Mouse (Mus musculus) retina, postnatal 1 day (tissue): ENCODE measurements around the gene Dnm2.

ENCODE experiments used
- DNase-seq: peaks from one replicate; pipeline ENCODE4 v3.0.0-alpha.2; 2012

The Dnm2 gene

GRCm38 (mm10) chr9:21432066-21432465 is 7.4 kb downstream of the Dnm2 start:
- no peak for DNase-seq

GRCm38 (mm10) chr9:21433766-21434165 is 9.1 kb downstream of the Dnm2 start:
- no peak for DNase-seq

GRCm38 (mm10) chr9:21434410-21434809 is 9.7 kb downstream of the Dnm2 start:
- DNase-seq: no peak

- DNase-seq: no peak
These were observed 11.3 kb downstream of the Dnm2 start for GRCm38 (mm10) chr9:21435777-21436635.

GRCm38 (mm10) chr9:21437577-21437976 is 12.9 kb downstream of the Dnm2 start:
- no peak for DNase-seq

GRCm38 (mm10) chr9:21438219-21438618 is 13.5 kb downstream of the Dnm2 start:
- DNase-seq: no peak

- no peak for DNase-seq
These were observed 14.7 kb downstream of the Dnm2 start for GRCm38 (mm10) chr9:21439456-21439855.

GRCm38 (mm10) chr9:21439914-21440313 is 15.2 kb downstream of the Dnm2 start:
- no peak for DNase-seq

GRCm38 (mm10) chr9:21440387-21440786 is 15.7 kb downstream of the Dnm2 start:
- DNase-seq: no peak

GRCm38 (mm10) chr9:21443853-21444252 is 19.1 kb downstream of the Dnm2 start:
- no peak for DNase-seq

- no peak for DNase-seq
These were observed 19.9 kb downstream of the Dnm2 start for GRCm38 (mm10) chr9:21444574-21444973.

- no peak for DNase-seq
These were observed 20.5 kb downstream of the Dnm2 start for GRCm38 (mm10) chr9:21445081-21445744.

GRCm38 (mm10) chr9:21447778-21448177 is 23.1 kb downstream of the Dnm2 start:
- DNase-seq: no peak

GRCm38 (mm10) chr9:21449710-21450109 is 25.0 kb downstream of the Dnm2 start:
- no peak for DNase-seq

GRCm38 (mm10) chr9:21450270-21450669 is 25.6 kb downstream of the Dnm2 start:
- no peak for DNase-seq

GRCm38 (mm10) chr9:21451391-21451790 is 26.7 kb downstream of the Dnm2 start:
- no peak for DNase-seq

- no peak for DNase-seq
These were observed 27.2 kb downstream of the Dnm2 start for GRCm38 (mm10) chr9:21451870-21452269.

GRCm38 (mm10) chr9:21453003-21453402 is 28.3 kb downstream of the Dnm2 start:
- no peak for DNase-seq

- no peak for DNase-seq
These were observed 28.8 kb downstream of the Dnm2 start for GRCm38 (mm10) chr9:21453459-21453858.

GRCm38 (mm10) chr9:21454556-21454955 is 29.8 kb downstream of the Dnm2 start:
- DNase-seq: no peak

GRCm38 (mm10) chr9:21455103-21455770 is 30.5 kb downstream of the Dnm2 start:
- DNase-seq: no peak

GRCm38 (mm10) chr9:21456246-21456929 is 31.7 kb downstream of the Dnm2 start:
- no peak for DNase-seq
